ENCODE assay signal across 10 mouse cellular contexts in genomic region chr13:21263910-21264309, GRCm38 (mm10). TPM values are rescaled to one million over a fixed set of nuclear protein-coding genes. Genes with fewer than 3 reads are reported as not detected.
DNase-seq lines count a peak whose midpoint lies in the region; ATAC-seq and TF ChIP-seq lines count a peak whose summit lies in the region.
"Had no signal": no experiment of that assay in that cellular context is flagged by ENCODE, and none has a peak within 500 bp of the region (broad histone marks: within the 10 kb centered on the region; RNA-seq: fewer than 3 reads in every experiment).

No protein-coding gene starts in this region.

- no peaks in the 10 kb centered on the region for H3K9me3 ChIP-seq in embryonic facial prominence, embryonic 14.5 days (ENCODE audit: control insufficient read depth, low read length)
- no peaks in the 10 kb centered on the region for H3K9me3 ChIP-seq in limb, embryonic 10.5 days (replicated peaks)

- no peak overlapping the region for H3K27ac ChIP-seq in left cerebral cortex, adult 2 months
- H3K27ac ChIP-seq in embryonic facial prominence, embryonic 14.5 days (replicated peaks; ENCODE audit: low read depth, low read length), result no peak overlapping the region
- peak overlapping the region; percentile 67 for H3K27ac ChIP-seq in limb, embryonic 10.5 days

- peaks cover 4% of the 10 kb centered on the region for H3K4me1 ChIP-seq in embryonic facial prominence, embryonic 14.5 days (ENCODE audit: control insufficient read depth, insufficient read depth, low read length)
- H3K4me1 ChIP-seq in limb, embryonic 10.5 days, result peaks cover 16% of the 10 kb centered on the region

- H3K27me3 ChIP-seq in embryonic facial prominence, embryonic 14.5 days (replicated peaks; ENCODE audit: control insufficient read depth, insufficient read depth, low read length), result no peaks in the 10 kb centered on the region
- H3K27me3 ChIP-seq in limb, embryonic 10.5 days (ENCODE audit: low read depth, poor library complexity, severe bottlenecking), result peaks cover 15% of the 10 kb centered on the region; the same call in 1 of the 2 replicates

- H3K4me3 ChIP-seq in left cerebral cortex, adult 2 months, result peak overlapping the region; percentile 55
- H3K4me3 ChIP-seq in embryonic facial prominence, embryonic 14.5 days (ENCODE audit: low read depth, low read length), result peak overlapping the region; percentile 42
- H3K4me3 ChIP-seq in limb, embryonic 10.5 days, result peak overlapping the region; percentile 61

- no peak for ATAC-seq in embryonic facial prominence, embryonic 14.5 days (ENCODE audit: low read depth)

- DNase-seq in left cerebral cortex, adult 2 months (ENCODE audit: extremely low spot score in 1 of 2, low spot score in 2 of 2), result no peak
- no peak for DNase-seq in left cerebral cortex, adult 8-10 months (ENCODE audit: low spot score in 2 of 2)
- peak; percentile 23 for DNase-seq in embryonic facial prominence, embryonic 14.5 days (ENCODE audit: low spot score)
- peak; percentile 56 for DNase-seq in limb, embryonic 10.5 days (ENCODE audit: low spot score)
- DNase-seq in retina, embryonic 14.5 days (ENCODE audit: low spot score), result peak; percentile 24
- DNase-seq in layer of hippocampus, adult 11-12 months (ENCODE audit: low spot score), result no peak
- no peak for DNase-seq in cerebellum, adult 9-10 months
- DNase-seq in natural killer cell, adult 2 months (ENCODE audit: low spot score in 2 of 2), result no peak

- no peak for TF ChIP-seq CTCF in left cerebral cortex, adult 2 months (IDR thresholded peaks at IDR 0.05)

- intact Hi-C loops in left cerebral cortex, adult 2 months (cut with DNase I), result loop anchor here (1.0 to 5.0 kb wide), 2 partner anchors 10 to 62 kb away; no protein-coding TSS in a partner anchor

- no peaks in the 10 kb centered on the region for H3K36me3 ChIP-seq in embryonic facial prominence, embryonic 14.5 days (ENCODE audit: control insufficient read depth, insufficient read depth, low read length)
- no peaks in the 10 kb centered on the region for H3K36me3 ChIP-seq in limb, embryonic 10.5 days

- WGBS in embryonic facial prominence, embryonic 14.5 days, result 2% methylated on average over 11 of the region's 11 CpGs
- 1% methylated on average over 11 of the region's 11 CpGs for WGBS in limb, embryonic 10.5 days

- H3K4me2 ChIP-seq in embryonic facial prominence, embryonic 14.5 days (ENCODE audit: low read depth, low read length), result peak overlapping the region; percentile 51

- H3K9ac ChIP-seq in embryonic facial prominence, embryonic 14.5 days (ENCODE audit: low read depth, low read length), result 0 out of 2 replicates have a peak overlapping the region, but pooled peaks have one; percentile 39

RNA-seq across cellular contexts. Expression of gene Gpx5, which starts 28.6 kb away (rescaled TPM):
- not detected for total RNA-seq in left cerebral cortex, adult 2 months (2021)
- total RNA-seq in left cerebral cortex, adult 8-10 months (2022), result not detected
- not detected in 2 replicates for polyA plus RNA-seq in embryonic facial prominence, embryonic 14.5 days (2014; fragmentation: Nextera tagmentation; extraction: Ambion mirVana)
- not detected in 2 replicates for polyA plus RNA-seq in limb, embryonic 10.5 days (2016; fragmentation: Nextera tagmentation; extraction: Ambion mirVana)
- total RNA-seq: adrenal gland, adult 2 months; layer of hippocampus, adult 18-20 months had no signal
- polyA plus RNA-seq: adrenal gland, adult 2 months had no signal

RNA-seq across cellular contexts. Expression of gene Gpx6, which starts 48.0 kb away (rescaled TPM):
- total RNA-seq in left cerebral cortex, adult 2 months (2021), result not detected
- total RNA-seq in left cerebral cortex, adult 8-10 months (2022), result 1 to 10 TPM in 1 of 4 experiments, under 1 TPM in 3; 0.28 to 1.4 (median 0.59) TPM
- polyA plus RNA-seq in embryonic facial prominence, embryonic 14.5 days (2014; fragmentation: Nextera tagmentation; extraction: Ambion mirVana), result not detected in 2 replicates
- polyA plus RNA-seq in limb, embryonic 10.5 days (2016; fragmentation: Nextera tagmentation; extraction: Ambion mirVana), result 0.62 and 0.91 TPM in 2 replicates
- total RNA-seq: adrenal gland, adult 2 months; layer of hippocampus, adult 18-20 months had no signal
- polyA plus RNA-seq: adrenal gland, adult 2 months had no signal

Comparison
In these comparisons a context has a peak if more than half of its experiments do, and no peak if none do; other contexts are left out.
1. DNase-seq: peak in embryonic facial prominence, embryonic 14.5 days (single experiment), limb, embryonic 10.5 days (single experiment) and retina, embryonic 14.5 days (single experiment); none in left cerebral cortex, adult 2 months (0 of 2), left cerebral cortex, adult 8-10 months (0 of 2), layer of hippocampus, adult 11-12 months (single experiment), cerebellum, adult 9-10 months (single experiment) and natural killer cell, adult 2 months (0 of 2).
2. Peak in every context shown above with its lines, with median percentiles within 50 percentile points of each other: H3K4me3 ChIP-seq.